Mouse (Mus musculus): ENCODE results near the gene Iqgap2. TPM values are rescaled to one million over a fixed set of nuclear protein-coding genes. Genes with fewer than 3 reads are reported as not detected.

Gene Iqgap2
- polyA plus RNA-seq, 1 experiment from 2014 or later = 3.9 TPM

- Histone ChIP-seq H3K27me3 (ENCODE audit: control insufficient read depth, insufficient read depth, low read length) (no peaks in the 10 kb centered on the region), H3K4me3 (ENCODE audit: control insufficient read depth in 1 of 2, insufficient read depth in 1 of 2, low read depth in 1 of 2, low read length in 2 of 2) (no peak overlapping the region), H3K9ac (ENCODE audit: low read length) (no peak overlapping the region), H3K27ac (replicated peaks in 1 of 2; ENCODE audit: control insufficient read depth in 1 of 2, insufficient read depth in 1 of 2, low read depth in 2 of 2, low read length in 2 of 2) (peak overlapping the region; percentile 73 to 78), H3K36me3 (ENCODE audit: control insufficient read depth, insufficient read depth, low read length) (peaks cover 42% of the 10 kb centered on the region), H3K4me1 (ENCODE audit: control insufficient read depth in 2 of 2, insufficient read depth in 2 of 2, low read length in 2 of 2) (peaks cover 16 to 72% of the 10 kb centered on the region in 2 experiments), H3K4me2 (ENCODE audit: low read length) (peak overlapping the region; percentile 35), H3K9me3 (ENCODE audit: control insufficient read depth, low read length) (peaks cover 6% of the 10 kb centered on the region; the same call in 1 of the 2 replicates)
- ATAC-seq (ENCODE audit: insufficient number of reproducible peaks, insufficient read depth, low FRiP score, low read depth) = peak; percentile 59
- whole genome bisulfite sequencing = 26% methylated on average over 16 of the region's 16 CpGs
Measured at GRCm38 (mm10) chr13:95610786-95611562, 280.7 kb downstream of the Iqgap2 start.

GRCm38 (mm10) chr13:95609088-95609420 is 282.7 kb downstream of the Iqgap2 start:
- Histone ChIP-seq H3K27ac (replicated peaks in 1 of 2; ENCODE audit: control insufficient read depth in 1 of 2, insufficient read depth in 1 of 2, low read depth in 2 of 2, low read length in 2 of 2) (no peak overlapping the region), H3K27me3 (ENCODE audit: control insufficient read depth, insufficient read depth, low read length) (no peaks in the 10 kb centered on the region), H3K9ac (ENCODE audit: low read length) (no peak overlapping the region), H3K4me3 (ENCODE audit: control insufficient read depth in 1 of 2, insufficient read depth in 1 of 2, low read depth in 1 of 2, low read length in 2 of 2) (no peak overlapping the region), H3K4me2 (ENCODE audit: low read length) (no peak overlapping the region), H3K36me3 (ENCODE audit: control insufficient read depth, insufficient read depth, low read length) (peaks cover 44% of the 10 kb centered on the region), H3K4me1 (ENCODE audit: control insufficient read depth in 2 of 2, insufficient read depth in 2 of 2, low read length in 2 of 2) (peaks cover 16 to 63% of the 10 kb centered on the region in 2 experiments), H3K9me3 (ENCODE audit: control insufficient read depth, low read length) (peaks cover 6% of the 10 kb centered on the region; the same call in 1 of the 2 replicates)
- ATAC-seq (ENCODE audit: insufficient number of reproducible peaks, insufficient read depth, low FRiP score, low read depth) = no peak
- 79% methylated on average over 2 of the region's 2 CpGs for WGBS

GRCm38 (mm10) chr13:95608416-95609087 is 283.2 kb downstream of the Iqgap2 start:
- Histone ChIP-seq H3K4me1 (ENCODE audit: control insufficient read depth in 2 of 2, insufficient read depth in 2 of 2, low read length in 2 of 2) (peaks cover 16 to 63% of the 10 kb centered on the region in 2 experiments), H3K27ac (replicated peaks in 1 of 2; ENCODE audit: control insufficient read depth in 1 of 2, insufficient read depth in 1 of 2, low read depth in 2 of 2, low read length in 2 of 2) (no peak overlapping the region), H3K9ac (ENCODE audit: low read length) (no peak overlapping the region), H3K27me3 (ENCODE audit: control insufficient read depth, insufficient read depth, low read length) (no peaks in the 10 kb centered on the region), H3K4me3 (ENCODE audit: control insufficient read depth in 1 of 2, insufficient read depth in 1 of 2, low read depth in 1 of 2, low read length in 2 of 2) (no peak overlapping the region), H3K4me2 (ENCODE audit: low read length) (no peak overlapping the region), H3K9me3 (ENCODE audit: control insufficient read depth, low read length) (peaks cover 6% of the 10 kb centered on the region; the same call in 1 of the 2 replicates), H3K36me3 (ENCODE audit: control insufficient read depth, insufficient read depth, low read length) (peaks cover 49% of the 10 kb centered on the region)
- no peak for ATAC-seq (ENCODE audit: insufficient number of reproducible peaks, insufficient read depth, low FRiP score, low read depth)
- 72% methylated on average over 6 of the region's 6 CpGs for WGBS

- no peak overlapping the region for H3K4me2 ChIP-seq (ENCODE audit: low read length)
- peaks cover 55% of the 10 kb centered on the region for H3K36me3 ChIP-seq (ENCODE audit: control insufficient read depth, insufficient read depth, low read length)
- ATAC-seq (ENCODE audit: insufficient number of reproducible peaks, insufficient read depth, low FRiP score, low read depth) = no peak
- WGBS = 72% methylated on average over 8 of the region's 8 CpGs
- H3K27me3 ChIP-seq (ENCODE audit: control insufficient read depth, insufficient read depth, low read length) = no peaks in the 10 kb centered on the region
- no peak overlapping the region for H3K4me3 ChIP-seq (ENCODE audit: control insufficient read depth in 1 of 2, insufficient read depth in 1 of 2, low read depth in 1 of 2, low read length in 2 of 2)
- no peak overlapping the region for H3K9ac ChIP-seq (ENCODE audit: low read length)
- H3K4me1 ChIP-seq (ENCODE audit: control insufficient read depth in 2 of 2, insufficient read depth in 2 of 2, low read length in 2 of 2) = peaks cover 13 to 52% of the 10 kb centered on the region in 2 experiments
- H3K9me3 ChIP-seq (ENCODE audit: control insufficient read depth, low read length) = peaks cover 6% of the 10 kb centered on the region; the same call in 1 of the 2 replicates
- H3K27ac ChIP-seq (replicated peaks in 1 of 2; ENCODE audit: control insufficient read depth in 1 of 2, insufficient read depth in 1 of 2, low read depth in 2 of 2, low read length in 2 of 2) = 0 out of 4 replicates have a peak overlapping the region, but pooled peaks of 1 of the 2 experiments have one; percentile 3
Measured at GRCm38 (mm10) chr13:95607019-95607418, 284.7 kb downstream of the Iqgap2 start.

GRCm38 (mm10) chr13:95604288-95604687 is 287.4 kb downstream of the Iqgap2 start:
- ATAC-seq (ENCODE audit: insufficient number of reproducible peaks, insufficient read depth, low FRiP score, low read depth) = no peak
- Histone ChIP-seq H3K27me3 (ENCODE audit: control insufficient read depth, insufficient read depth, low read length) (no peaks in the 10 kb centered on the region), H3K27ac (replicated peaks in 1 of 2; ENCODE audit: control insufficient read depth in 1 of 2, insufficient read depth in 1 of 2, low read depth in 2 of 2, low read length in 2 of 2) (no peak overlapping the region), H3K36me3 (ENCODE audit: control insufficient read depth, insufficient read depth, low read length) (peaks cover 60% of the 10 kb centered on the region), H3K4me1 (ENCODE audit: control insufficient read depth in 2 of 2, insufficient read depth in 2 of 2, low read length in 2 of 2) (peaks cover 4 to 29% of the 10 kb centered on the region in 2 experiments), H3K9ac (ENCODE audit: low read length) (no peak overlapping the region), H3K9me3 (ENCODE audit: control insufficient read depth, low read length) (peaks cover 6% of the 10 kb centered on the region; the same call in 1 of the 2 replicates), H3K4me2 (ENCODE audit: low read length) (no peak overlapping the region), H3K4me3 (ENCODE audit: control insufficient read depth in 1 of 2, insufficient read depth in 1 of 2, low read depth in 1 of 2, low read length in 2 of 2) (no peak overlapping the region)
- WGBS = 94% methylated on average over 25 of the region's 25 CpGs

- no peak overlapping the region for H3K27ac ChIP-seq (replicated peaks in 1 of 2; ENCODE audit: control insufficient read depth in 1 of 2, insufficient read depth in 1 of 2, low read depth in 2 of 2, low read length in 2 of 2)
- 75% methylated on average over 3 of the region's 3 CpGs for WGBS
- no peak overlapping the region for H3K4me2 ChIP-seq (ENCODE audit: low read length)
- H3K4me3 ChIP-seq (ENCODE audit: control insufficient read depth in 1 of 2, insufficient read depth in 1 of 2, low read depth in 1 of 2, low read length in 2 of 2) = no peak overlapping the region
- H3K36me3 ChIP-seq (ENCODE audit: control insufficient read depth, insufficient read depth, low read length) = peaks cover 42% of the 10 kb centered on the region
- H3K27me3 ChIP-seq (ENCODE audit: control insufficient read depth, insufficient read depth, low read length) = no peaks in the 10 kb centered on the region
- no peak overlapping the region for H3K9ac ChIP-seq (ENCODE audit: low read length)
- no peak for ATAC-seq (ENCODE audit: insufficient number of reproducible peaks, insufficient read depth, low FRiP score, low read depth)
- peaks cover 3 to 5% of the 10 kb centered on the region in 2 experiments; a peak in 2 of 4 replicates for H3K4me1 ChIP-seq (ENCODE audit: control insufficient read depth in 2 of 2, insufficient read depth in 2 of 2, low read length in 2 of 2)
- H3K9me3 ChIP-seq (ENCODE audit: control insufficient read depth, low read length) = no peaks in the 10 kb centered on the region
Measured at GRCm38 (mm10) chr13:95599833-95600359, 291.8 kb downstream of the Iqgap2 start.

- H3K27ac ChIP-seq (replicated peaks in 1 of 2; ENCODE audit: control insufficient read depth in 1 of 2, insufficient read depth in 1 of 2, low read depth in 2 of 2, low read length in 2 of 2) = 0 out of 4 replicates have a peak overlapping the region, but pooled peaks of 1 of the 2 experiments have one; percentile 28
- WGBS = 77% methylated on average over 18 of the region's 18 CpGs
- ATAC-seq (ENCODE audit: insufficient number of reproducible peaks, insufficient read depth, low FRiP score, low read depth) = no peak
Measured at GRCm38 (mm10) chr13:95598232-95598920, 293.3 kb downstream of the Iqgap2 start.

More at GRCm38 (mm10) chr13:95598232-95598920, 293.3 kb downstream of the Iqgap2 start:
- Histone ChIP-seq H3K4me3 (ENCODE audit: control insufficient read depth in 1 of 2, insufficient read depth in 1 of 2, low read depth in 1 of 2, low read length in 2 of 2) (no peak overlapping the region), H3K36me3 (ENCODE audit: control insufficient read depth, insufficient read depth, low read length) (peaks cover 27% of the 10 kb centered on the region), H3K27me3 (ENCODE audit: control insufficient read depth, insufficient read depth, low read length) (no peaks in the 10 kb centered on the region), H3K9me3 (ENCODE audit: control insufficient read depth, low read length) (no peaks in the 10 kb centered on the region), H3K4me2 (ENCODE audit: low read length) (no peak overlapping the region), H3K9ac (ENCODE audit: low read length) (no peak overlapping the region), H3K4me1 (ENCODE audit: control insufficient read depth in 2 of 2, insufficient read depth in 2 of 2, low read length in 2 of 2) (peaks cover 3 to 5% of the 10 kb centered on the region in 2 experiments; a peak in 2 of 4 replicates)
